Mouse (Mus musculus) intestine, embryonic 14.5 days (tissue): ENCODE data around the gene Gm9747. TPM values are rescaled to one million over a fixed set of nuclear protein-coding genes. Genes with fewer than 3 reads are reported as not detected.

Experiments used
- ATAC-seq: fragments of 200-750 bp; cut with Nextera tagmentation; replicated peaks from 2 replicates; pipeline ENCODE4 v1.8.0; 2017; ENCODE audit warnings: low read depth, moderate number of reproducible peaks, moderate TSS enrichment, moderate library complexity; ENCODE audit not compliant: low FRiP score, low TSS enrichment
- DNase-seq: peaks from one replicate; pipeline ENCODE4 v3.0.0-alpha.2; 2018; ENCODE audit warnings: low spot score
- H3K27ac ChIP-seq: fragments of 300-500 bp; sonication (generic); 2 replicates; pipeline ENCODE4 v1.5.1; 2014; ENCODE audit warnings: low read depth, mild to moderate bottlenecking, control low read depth
- H3K27me3 ChIP-seq: fragments of 300-500 bp; sonication (generic); replicated peaks from 2 replicates; pipeline ENCODE4 v1.6.1; 2014; ENCODE audit warnings: low read length, control low read depth; ENCODE audit not compliant: control insufficient read depth, insufficient read depth
- H3K36me3 ChIP-seq: fragments of 300-500 bp; sonication (generic); 2 replicates; pipeline ENCODE4 v1.6.1; 2014; ENCODE audit warnings: low read length, control low read depth; ENCODE audit not compliant: control insufficient read depth, insufficient read depth
- H3K4me1 ChIP-seq: fragments of 300-500 bp; sonication (generic); replicated peaks from 2 replicates; pipeline ENCODE4 v1.6.1; 2014; ENCODE audit warnings: low read length, control low read depth, mixed read lengths; ENCODE audit not compliant: control insufficient read depth, insufficient read depth
- H3K4me2 ChIP-seq: fragments of 300-500 bp; sonication (generic); 2 replicates; pipeline ENCODE4 v1.6.1; 2014; ENCODE audit warnings: low read length
- H3K4me3 ChIP-seq: fragments of 300-500 bp; sonication (generic); 2 replicates; pipeline ENCODE4 v1.5.1; 2014; ENCODE audit warnings: low read depth, low read length, control low read depth, mixed read lengths
- H3K9ac ChIP-seq: fragments of 300-500 bp; sonication (generic); 2 replicates; pipeline ENCODE4 v1.6.1; 2014; ENCODE audit warnings: mild to moderate bottlenecking, low read length
- H3K9me3 ChIP-seq: fragments of 300-500 bp; sonication (generic); 2 replicates; pipeline ENCODE4 v1.6.1; 2016; ENCODE audit warnings: low read length, control low read depth; ENCODE audit not compliant: control insufficient read depth
- WGBS: fragments of 180-500 bp; shearing (Covaris S2); extraction: QIAGEN DNeasy Blood & Tissue Kit; methylation state at CpG from one replicate; pipeline ENCODE4 v1.1.7; 2014; 5-methylcytosine and 5-hydroxymethylcytosine counted together
- polyA plus RNA-seq: library from polyadenylated mRNA; unstranded; fragments of >200 nt; fragmentation: Nextera tagmentation; extraction: Ambion mirVana; gene quantifications from 2 replicates; pipeline ENCODE4 v1.2.1, GENCODE M21; 2014

The Gm9747 gene
- 13.0 and 14.2 TPM in 2 replicates for polyA plus RNA-seq

GRCm38 (mm10) chr1:82232812-82233211 lies at the start of gene Gm9747:
TSS of gene Gm9747 (plus strand) at chr1:82233112.
- no peak for ATAC-seq
- WGBS = 93% methylated on average over 3 of the region's 3 CpGs
- Histone ChIP-seq H3K9ac (no peak within 1 kb of the TSS), H3K27me3 (no peaks in the 10 kb centered on the region), H3K4me1 (no peaks in the 10 kb centered on the region), H3K36me3 (peaks cover 14% of the 10 kb centered on the region; the same call in 1 of the 2 replicates), H3K27ac (no peak within 1 kb of the TSS), H3K4me3 (no peak within 1 kb of the TSS), H3K4me2 (no peak within 1 kb of the TSS), H3K9me3 (no peaks in the 10 kb centered on the region)
- DNase-seq = no peak

- no peaks in the 10 kb centered on the region for H3K27me3 ChIP-seq
- H3K4me1 ChIP-seq = no peaks in the 10 kb centered on the region
- no peak overlapping the region for H3K4me2 ChIP-seq
- H3K9me3 ChIP-seq = no peaks in the 10 kb centered on the region
- no peak for DNase-seq
- H3K4me3 ChIP-seq = no peak overlapping the region
- H3K9ac ChIP-seq = no peak overlapping the region
- 74% methylated on average over 8 of the region's 8 CpGs for WGBS
- no peaks in the 10 kb centered on the region for H3K36me3 ChIP-seq
- H3K27ac ChIP-seq = no peak overlapping the region
- no peak for ATAC-seq
Observed at GRCm38 (mm10) chr1:82183913-82184442, 48.9 kb upstream of the Gm9747 start.

GRCm38 (mm10) chr1:82188549-82189231 lies 44.2 kb upstream of the Gm9747 start:
- ATAC-seq (peak; percentile 62; the same call in 1 of the 2 replicates), DNase-seq (no peak)
- 67% methylated on average over 10 of the region's 10 CpGs for WGBS
- no peaks in the 10 kb centered on the region for H3K9me3 ChIP-seq
- H3K27me3 ChIP-seq = no peaks in the 10 kb centered on the region
- H3K4me3 ChIP-seq = no peak overlapping the region
- no peaks in the 10 kb centered on the region for H3K36me3 ChIP-seq
- H3K4me2 ChIP-seq = no peak overlapping the region
- no peak overlapping the region for H3K27ac ChIP-seq
- H3K9ac ChIP-seq = no peak overlapping the region
- no peaks in the 10 kb centered on the region; the same call in 1 of the 2 replicates for H3K4me1 ChIP-seq

GRCm38 (mm10) chr1:82189516-82189915 lies 43.4 kb upstream of the Gm9747 start:
- ATAC-seq = no peak
- 33% methylated on average over 3 of the region's 3 CpGs for WGBS
- Histone ChIP-seq H3K4me1 (no peaks in the 10 kb centered on the region; the same call in 1 of the 2 replicates), H3K4me2 (no peak overlapping the region), H3K9me3 (no peaks in the 10 kb centered on the region), H3K27ac (no peak overlapping the region), H3K4me3 (no peak overlapping the region), H3K27me3 (no peaks in the 10 kb centered on the region), H3K36me3 (no peaks in the 10 kb centered on the region), H3K9ac (no peak overlapping the region)
- no peak for DNase-seq

- no peak for ATAC-seq
- Histone ChIP-seq H3K36me3 (no peaks in the 10 kb centered on the region), H3K4me1 (no peaks in the 10 kb centered on the region; the same call in 1 of the 2 replicates), H3K27me3 (no peaks in the 10 kb centered on the region), H3K4me2 (no peak overlapping the region), H3K9me3 (no peaks in the 10 kb centered on the region), H3K27ac (no peak overlapping the region), H3K9ac (no peak overlapping the region), H3K4me3 (no peak overlapping the region)
- no peak for DNase-seq
- WGBS = 58% methylated on average over 3 of the region's 3 CpGs
Observed at GRCm38 (mm10) chr1:82191579-82191978, 41.3 kb upstream of the Gm9747 start.

- ATAC-seq = no peak
- Histone ChIP-seq H3K27ac (peak overlapping the region; percentile 24; the same call in 1 of the 2 replicates), H3K9ac (no peak overlapping the region), H3K4me2 (0 out of 2 replicates have a peak overlapping the region, but pooled peaks have one; percentile 5), H3K4me3 (no peak overlapping the region), H3K27me3 (no peaks in the 10 kb centered on the region), H3K4me1 (peaks cover 13% of the 10 kb centered on the region; the same call in 1 of the 2 replicates), H3K36me3 (no peaks in the 10 kb centered on the region), H3K9me3 (no peaks in the 10 kb centered on the region)
- WGBS = 13% methylated on average over 1 of the region's 1 CpGs
- DNase-seq = no peak
Observed at GRCm38 (mm10) chr1:82199918-82200317, 33.0 kb upstream of the Gm9747 start.

GRCm38 (mm10) chr1:82200636-82201035 lies 32.3 kb upstream of the Gm9747 start:
- H3K27ac ChIP-seq = no peak overlapping the region
- ATAC-seq = no peak
- no peaks in the 10 kb centered on the region for H3K9me3 ChIP-seq
- 46% methylated on average over 7 of the region's 7 CpGs for WGBS
- H3K4me3 ChIP-seq = no peak overlapping the region
- no peaks in the 10 kb centered on the region for H3K36me3 ChIP-seq
- H3K4me1 ChIP-seq = peaks cover 13% of the 10 kb centered on the region; the same call in 1 of the 2 replicates
- no peak for DNase-seq
- H3K9ac ChIP-seq = no peak overlapping the region
- no peak overlapping the region for H3K4me2 ChIP-seq
- no peaks in the 10 kb centered on the region for H3K27me3 ChIP-seq

GRCm38 (mm10) chr1:82207511-82207910 lies 25.4 kb upstream of the Gm9747 start:
- no peak for ATAC-seq
- no peak overlapping the region for H3K27ac ChIP-seq
- H3K4me1 ChIP-seq = no peaks in the 10 kb centered on the region
- no peak overlapping the region for H3K4me3 ChIP-seq
- H3K9ac ChIP-seq = no peak overlapping the region
- whole genome bisulfite sequencing = 79% methylated on average over 5 of the region's 5 CpGs
- H3K9me3 ChIP-seq = no peaks in the 10 kb centered on the region
- H3K36me3 ChIP-seq = no peaks in the 10 kb centered on the region
- no peak overlapping the region for H3K4me2 ChIP-seq
- no peaks in the 10 kb centered on the region for H3K27me3 ChIP-seq
- no peak for DNase-seq
